Mouse (Mus musculus) liver, embryonic 11.5 days (tissue): ENCODE data around the gene Kcnip1. TPM values are rescaled to one million over a fixed set of nuclear protein-coding genes. Genes with fewer than 3 reads are reported as not detected.

Experiments
- ATAC-seq: fragments of 200-750 bp; cut with Nextera tagmentation; replicated peaks from 2 replicates; pipeline ENCODE4 v1.8.0; 2017; ENCODE audit warnings: moderate number of reproducible peaks, mild to moderate bottlenecking, moderate TSS enrichment, moderate library complexity; ENCODE audit not compliant: low FRiP score
- DNase-seq: peaks from one replicate; pipeline ENCODE4 v3.0.0-alpha.2; 2017; ENCODE audit warnings: low spot score
- H3K27ac ChIP-seq: fragments of 300-500 bp; sonication (generic); 2 replicates; pipeline ENCODE4 v1.5.1; 2014; ENCODE audit warnings: mild to moderate bottlenecking, low read depth, low read length, control low read depth
- H3K27me3 ChIP-seq: fragments of 300-500 bp; sonication (generic); replicated peaks from 2 replicates; pipeline ENCODE4 v1.6.1; 2014; ENCODE audit warnings: low read length, mixed read lengths; ENCODE audit not compliant: control insufficient read depth, insufficient read depth
- H3K36me3 ChIP-seq: fragments of 300-500 bp; sonication (generic); 2 replicates; pipeline ENCODE4 v1.6.1; 2014; ENCODE audit warnings: mild to moderate bottlenecking, low read length, moderate library complexity, mixed read lengths; ENCODE audit not compliant: control insufficient read depth, insufficient read depth
- H3K4me1 ChIP-seq: fragments of 300-500 bp; sonication (generic); replicated peaks from 2 replicates; pipeline ENCODE4 v1.6.1; 2014; ENCODE audit warnings: low read length, mixed read lengths; ENCODE audit not compliant: control insufficient read depth, insufficient read depth
- H3K4me2 ChIP-seq: fragments of 300-500 bp; sonication (generic); 2 replicates; pipeline ENCODE4 v1.6.1; 2014; ENCODE audit warnings: mild to moderate bottlenecking, control low read depth, moderate library complexity
- H3K4me3 ChIP-seq: fragments of 300-500 bp; sonication (generic); 2 replicates; pipeline ENCODE4 v1.5.1; 2014; ENCODE audit warnings: low read depth, low read length, control low read depth
- H3K9ac ChIP-seq: fragments of 300-500 bp; sonication (generic); 2 replicates; pipeline ENCODE4 v1.6.1; 2014; ENCODE audit warnings: low read depth, low read length, control low read depth
- H3K9me3 ChIP-seq: fragments of 300-500 bp; sonication (generic); 2 replicates; pipeline ENCODE4 v1.6.1; 2016; ENCODE audit warnings: low read length, inconsistent platforms, mixed read lengths; ENCODE audit not compliant: control insufficient read depth
- WGBS: fragments of 180-500 bp; shearing (Covaris S2); extraction: QIAGEN DNeasy Blood & Tissue Kit; methylation state at CpG from one replicate; pipeline ENCODE4 v1.1.7; 2014; 5-methylcytosine and 5-hydroxymethylcytosine counted together
- polyA plus RNA-seq: library from polyadenylated mRNA; unstranded; fragments of >200 nt; fragmentation: Nextera tagmentation; extraction: Ambion mirVana; gene quantifications from 2 replicates; pipeline ENCODE4 v1.2.1, GENCODE M21; 2014

Gene Kcnip1
- polyA plus RNA-seq, 1 experiment from 2014 or later, result 1.2 TPM

- no peaks in the 10 kb centered on the region; the same call in 1 of the 2 replicates for H3K4me1 ChIP-seq
- H3K27ac ChIP-seq, result no peak overlapping the region
- DNase-seq (no peak), ATAC-seq (no peak)
- H3K9me3 ChIP-seq, result no peaks in the 10 kb centered on the region
- WGBS, result 46% methylated on average over 7 of the region's 7 CpGs
- no peak overlapping the region for H3K4me2 ChIP-seq
- no peaks in the 10 kb centered on the region for H3K36me3 ChIP-seq
- H3K9ac ChIP-seq, result no peak overlapping the region
- H3K4me3 ChIP-seq, result no peak overlapping the region
- H3K27me3 ChIP-seq, result no peaks in the 10 kb centered on the region
Measured at GRCm38 (mm10) chr11:33928658-33929057, 64.3 kb downstream of the Kcnip1 start.

- no peaks in the 10 kb centered on the region; the same call in 1 of the 2 replicates for H3K4me1 ChIP-seq
- no peak for ATAC-seq
- H3K27me3 ChIP-seq, result no peaks in the 10 kb centered on the region
- H3K9me3 ChIP-seq, result no peaks in the 10 kb centered on the region
- H3K9ac ChIP-seq, result no peak overlapping the region
- no peak overlapping the region for H3K4me2 ChIP-seq
- no peak overlapping the region for H3K27ac ChIP-seq
- H3K4me3 ChIP-seq, result no peak overlapping the region
- no peak for DNase-seq
- no peaks in the 10 kb centered on the region for H3K36me3 ChIP-seq
- 71% methylated on average over 4 of the region's 4 CpGs for WGBS
Measured at GRCm38 (mm10) chr11:33927836-33928235, 65.1 kb downstream of the Kcnip1 start.

GRCm38 (mm10) chr11:33927321-33927720, 65.6 kb downstream of the Kcnip1 start:
- no peaks in the 10 kb centered on the region for H3K9me3 ChIP-seq
- no peak overlapping the region for H3K4me2 ChIP-seq
- DNase-seq (no peak), ATAC-seq (no peak)
- H3K36me3 ChIP-seq, result no peaks in the 10 kb centered on the region
- H3K27me3 ChIP-seq, result no peaks in the 10 kb centered on the region
- H3K9ac ChIP-seq, result no peak overlapping the region
- WGBS, result 60% methylated on average over 6 of the region's 6 CpGs
- H3K4me1 ChIP-seq, result no peaks in the 10 kb centered on the region; the same call in 1 of the 2 replicates
- no peak overlapping the region for H3K27ac ChIP-seq
- H3K4me3 ChIP-seq, result no peak overlapping the region

GRCm38 (mm10) chr11:33926551-33926950, 66.4 kb downstream of the Kcnip1 start:
- H3K36me3 ChIP-seq, result no peaks in the 10 kb centered on the region
- ATAC-seq (peak; percentile 31), DNase-seq (no peak)
- H3K27me3 ChIP-seq, result no peaks in the 10 kb centered on the region
- no peaks in the 10 kb centered on the region; the same call in 1 of the 2 replicates for H3K4me1 ChIP-seq
- H3K4me2 ChIP-seq, result no peak overlapping the region
- no peak overlapping the region for H3K9ac ChIP-seq
- no peak overlapping the region for H3K27ac ChIP-seq
- 30% methylated on average over 2 of the region's 2 CpGs for WGBS
- H3K4me3 ChIP-seq, result no peak overlapping the region
- H3K9me3 ChIP-seq, result no peaks in the 10 kb centered on the region

- Histone ChIP-seq H3K27me3 (no peaks in the 10 kb centered on the region), H3K9me3 (no peaks in the 10 kb centered on the region), H3K27ac (no peak overlapping the region), H3K9ac (no peak overlapping the region), H3K4me1 (no peaks in the 10 kb centered on the region; the same call in 1 of the 2 replicates), H3K4me2 (no peak overlapping the region), H3K36me3 (no peaks in the 10 kb centered on the region), H3K4me3 (no peak overlapping the region)
- DNase-seq (no peak), ATAC-seq (no peak)
- 84% methylated on average over 8 of the region's 8 CpGs for WGBS
Measured at GRCm38 (mm10) chr11:33925778-33926177, 67.2 kb downstream of the Kcnip1 start.

GRCm38 (mm10) chr11:33923031-33923430, 69.9 kb downstream of the Kcnip1 start:
- no peaks in the 10 kb centered on the region for H3K9me3 ChIP-seq
- WGBS, result 61% methylated on average over 3 of the region's 3 CpGs
- ATAC-seq, result no peak
- H3K27me3 ChIP-seq, result no peaks in the 10 kb centered on the region
- H3K27ac ChIP-seq, result no peak overlapping the region
- H3K36me3 ChIP-seq, result no peaks in the 10 kb centered on the region
- H3K4me2 ChIP-seq, result no peak overlapping the region
- no peak for DNase-seq
- H3K9ac ChIP-seq, result no peak overlapping the region
- no peak overlapping the region for H3K4me3 ChIP-seq
- no peaks in the 10 kb centered on the region; the same call in 1 of the 2 replicates for H3K4me1 ChIP-seq

GRCm38 (mm10) chr11:33921451-33921850, 71.5 kb downstream of the Kcnip1 start:
- Histone ChIP-seq H3K9me3 (no peaks in the 10 kb centered on the region), H3K27ac (no peak overlapping the region), H3K36me3 (no peaks in the 10 kb centered on the region), H3K27me3 (no peaks in the 10 kb centered on the region), H3K4me2 (no peak overlapping the region), H3K4me1 (no peaks in the 10 kb centered on the region), H3K4me3 (no peak overlapping the region), H3K9ac (no peak overlapping the region)
- WGBS, result 78% methylated on average over 13 of the region's 13 CpGs
- DNase-seq, result no peak
- no peak for ATAC-seq

- Histone ChIP-seq H3K4me2 (no peak overlapping the region), H3K27me3 (no peaks in the 10 kb centered on the region), H3K9me3 (no peaks in the 10 kb centered on the region), H3K4me1 (no peaks in the 10 kb centered on the region), H3K27ac (no peak overlapping the region), H3K4me3 (no peak overlapping the region), H3K9ac (no peak overlapping the region), H3K36me3 (no peaks in the 10 kb centered on the region)
- DNase-seq (no peak), ATAC-seq (no peak)
- WGBS, result 61% methylated on average over 7 of the region's 7 CpGs
Measured at GRCm38 (mm10) chr11:33919826-33920225, 73.1 kb downstream of the Kcnip1 start.

- H3K36me3 ChIP-seq, result no peaks in the 10 kb centered on the region
- 34% methylated on average over 2 of the region's 2 CpGs for WGBS
- H3K4me1 ChIP-seq, result no peaks in the 10 kb centered on the region
- H3K4me3 ChIP-seq, result no peak overlapping the region
- DNase-seq (no peak), ATAC-seq (no peak)
- H3K9me3 ChIP-seq, result no peaks in the 10 kb centered on the region
- H3K27me3 ChIP-seq, result no peaks in the 10 kb centered on the region
- no peak overlapping the region for H3K27ac ChIP-seq
- no peak overlapping the region for H3K9ac ChIP-seq
- H3K4me2 ChIP-seq, result no peak overlapping the region
Measured at GRCm38 (mm10) chr11:33918424-33918823, 74.5 kb downstream of the Kcnip1 start.
